Mouse (Mus musculus) ES-Bruce4 (cell line): ENCODE measurements around the gene Aqp6.

ENCODE experiments used
- CTCF ChIP-seq: IDR thresholded peaks from one replicate; pipeline ENCODE4 v1.8.1; 2011; ENCODE audit warnings: low read depth, low read length
- EP300 ChIP-seq: IDR thresholded peaks from 2 replicates; pipeline ENCODE4 v1.6.1; 2011; ENCODE audit warnings: low read depth, low read length; ENCODE audit not compliant: insufficient read depth

DNA sequence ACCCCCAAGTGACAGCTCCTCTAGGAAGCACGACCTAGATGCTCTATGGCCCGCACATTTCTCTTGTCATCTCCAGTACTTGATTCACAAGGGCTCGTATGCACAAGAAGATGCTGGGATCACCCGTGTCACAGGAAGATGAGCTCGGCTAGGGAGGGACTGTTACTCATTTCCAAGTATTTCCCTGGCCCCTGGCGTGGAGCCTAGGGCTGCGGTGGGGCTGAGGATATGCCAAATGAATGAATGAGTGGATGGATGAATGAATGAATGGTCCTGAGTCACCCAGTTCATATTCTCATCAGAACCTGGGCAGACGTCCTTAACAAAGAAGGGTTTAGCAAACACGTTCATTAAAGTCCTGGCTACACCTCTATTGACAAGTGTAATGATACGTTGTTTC, 41.0 kb upstream of the Aqp6 start:
- TF ChIP-seq CTCF = no peak
- no peak for TF ChIP-seq EP300
